Mouse (Mus musculus): ENCODE data around the gene Mocs2. TPM values are rescaled to one million over a fixed set of nuclear protein-coding genes. Genes with fewer than 3 reads are reported as not detected.

Gene Mocs2
- total and polyA plus RNA-seq, 3 experiments, result 29.4 to 38.1 (median 34.9) TPM

- no peak overlapping the region for H3K27ac ChIP-seq (ENCODE audit: insufficient read depth, low read depth)
- peak; percentile 61 for DNase-seq (ENCODE audit: extremely low read depth)
- H3K9ac ChIP-seq (ENCODE audit: insufficient read depth, low read depth), result no peak overlapping the region
- peaks cover 23 to 43% of the 10 kb centered on the region in 2 experiments for H3K36me3 ChIP-seq (replicated peaks in 1 of 2; ENCODE audit: control insufficient read depth in 1 of 2, insufficient read depth in 1 of 2, low read length in 1 of 2)
- TF ChIP-seq CHD1 (IDR thresholded peaks at IDR 0.05; ENCODE audit: low read depth, low read length) (no peak), GABPA (IDR thresholded peaks at IDR 0.05; ENCODE audit: insufficient replicate concordance, low read depth, low read length) (no peak), RCOR1 (conservative IDR thresholded peaks at IDR 0.05; ENCODE audit: low read depth, low read length) (no peak), POLR2AphosphoS2 (IDR thresholded peaks at IDR 0.05; ENCODE audit: low read depth, low read length) (no peak), EP300 (IDR thresholded peaks at IDR 0.05; ENCODE audit: low read length) (no peak), USF1 (IDR thresholded peaks at IDR 0.05; ENCODE audit: low read depth, low read length) (no peak), UBTF (IDR thresholded peaks at IDR 0.05; ENCODE audit: low read depth, low read length) (no peak), TCF12 (IDR thresholded peaks at IDR 0.05; ENCODE audit: low read depth, low read length) (no peak), HCFC1 (IDR thresholded peaks at IDR 0.05; ENCODE audit: low read depth, low read length) (no peak), TBP (conservative IDR thresholded peaks at IDR 0.05; ENCODE audit: low read depth, low read length) (no peak), ZNF384 (IDR thresholded peaks at IDR 0.05; ENCODE audit: low read depth, low read length) (no peak), POLR2A (IDR thresholded peaks at IDR 0.05; ENCODE audit: low read depth, low read length) (no peak), SMC3 (IDR thresholded peaks at IDR 0.05; ENCODE audit: low read depth, low read length) (peak; percentile 85), ZC3H11A (IDR thresholded peaks at IDR 0.05; ENCODE audit: low read depth, low read length) (peak; percentile 64), MAFK (IDR thresholded peaks at IDR 0.05; ENCODE audit: insufficient replicate concordance, low read length) (no peak), MYC (IDR thresholded peaks at IDR 0.05; ENCODE audit: low read depth, low read length) (no peak), MAZ (IDR thresholded peaks at IDR 0.05; ENCODE audit: low read depth, low read length) (no peak), E2F4 (IDR thresholded peaks at IDR 0.05; ENCODE audit: insufficient replicate concordance, low read depth, low read length) (no peak), ETS1 (conservative IDR thresholded peaks at IDR 0.05; ENCODE audit: low read depth, low read length) (no peak), RAD21 (IDR thresholded peaks at IDR 0.05; ENCODE audit: low read depth, low read length) (peak; percentile 87), JUND (conservative IDR thresholded peaks at IDR 0.05; ENCODE audit: low read depth, low read length) (peak; percentile 53; the same call in 1 of the 2 replicates), CTCF (conservative IDR thresholded peaks at IDR 0.05 in 1 of 2, IDR thresholded peaks at IDR 0.05 in 1 of 2; ENCODE audit: low read depth in 2 of 2, low read length in 2 of 2) (peak; percentile 59 to 85), USF2 (conservative IDR thresholded peaks at IDR 0.05; ENCODE audit: low read depth, low read length) (no peak), NELFE (IDR thresholded peaks at IDR 0.05; ENCODE audit: low read depth, low read length) (no peak)
- no peak overlapping the region for H3K4me2 ChIP-seq (ENCODE audit: insufficient read depth, low read depth, poor library complexity, severe bottlenecking)
- H3K4me3 ChIP-seq (replicated peaks in 1 of 3; ENCODE audit: low read depth in 2 of 3, low read length in 2 of 3, poor library complexity in 1 of 3), result no peak overlapping the region
- dilution Hi-C loops (cut with MboI; ENCODE audit: extremely low pct_ligation_motif_present, extremely low pct_unique_long_range_greater_than_20kb, low sequenced_read_pairs), result no loop called here
- peaks cover 13 to 28% of the 10 kb centered on the region in 2 experiments for H3K4me1 ChIP-seq (ENCODE audit: control insufficient read depth in 1 of 2, insufficient read depth in 2 of 2)
- in situ Hi-C loops (cut with MboI; ENCODE audit: low pct_ligation_motif_present, low pct_unique_long_range_greater_than_20kb, low sequenced_read_pairs), result no loop called here
- no peaks in the 10 kb centered on the region for H3K79me2 ChIP-seq (replicated peaks; ENCODE audit: control insufficient read depth, extremely low read depth, insufficient read depth, poor library complexity, severe bottlenecking)
- no peaks in the 10 kb centered on the region for H3K27me3 ChIP-seq (replicated peaks)
- H3K9me3 ChIP-seq (replicated peaks; ENCODE audit: low read length), result no peaks in the 10 kb centered on the region
These were observed 13.4 kb downstream of the Mocs2 start for GRCm38 (mm10) chr13:114831367-114831833.

All from CH12.LX (cell line).